ENCODE assay signal across 8 mouse cellular contexts in the genomic region with DNA sequence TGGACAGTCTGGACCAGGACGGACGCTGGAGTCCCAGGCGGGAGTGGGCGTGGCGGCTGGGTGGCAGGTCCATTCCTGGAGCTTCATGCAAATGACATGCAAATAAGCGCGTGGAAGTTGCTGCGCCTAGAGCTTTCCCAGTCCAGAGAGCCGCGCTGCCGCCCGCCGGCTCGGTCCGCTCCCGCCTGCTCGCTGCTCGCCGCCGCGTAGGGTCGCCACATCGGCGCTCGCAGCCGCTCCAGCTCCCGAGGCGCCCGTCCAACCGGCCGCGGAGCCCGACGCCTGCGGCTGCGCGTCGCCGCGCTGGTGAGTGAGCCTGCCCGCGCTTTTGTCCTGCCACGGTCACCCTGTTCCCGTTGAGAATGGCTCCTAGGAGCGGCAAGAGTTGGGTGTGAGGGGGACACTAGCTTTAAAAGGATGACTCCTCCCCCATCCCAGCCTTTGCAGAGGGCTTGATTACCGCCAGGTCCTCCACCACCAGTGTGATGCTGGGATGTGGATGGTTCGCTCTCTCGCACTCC. TPM values are rescaled to one million over a fixed set of nuclear protein-coding genes. Genes with fewer than 3 reads are reported as not detected.
DNase-seq lines count a peak whose midpoint lies in the region; ATAC-seq and TF ChIP-seq lines count a peak whose summit lies in the region.

Mylk (plus strand) TSS at position 146 of the 521 bp plus-strand sequence.

- no peaks in the 10 kb centered on the region for H3K9me3 ChIP-seq in embryonic facial prominence, embryonic 10.5 days
- H3K9me3 ChIP-seq in intestine, embryonic 16.5 days (ENCODE audit: control insufficient read depth, low read length), result no peaks in the 10 kb centered on the region

- no peak within 1 kb of the TSS for H3K27ac ChIP-seq in bone marrow macrophage, adult 2 months (ENCODE audit: insufficient read depth, low read depth, low read length)
- peak within 1 kb of the TSS; percentile 77 for H3K27ac ChIP-seq in embryonic facial prominence, embryonic 10.5 days (replicated peaks)
- H3K27ac ChIP-seq in intestine, embryonic 16.5 days (ENCODE audit: low read length), result no peak within 1 kb of the TSS

- peak within 1 kb of the TSS; percentile 46 for H3K4me3 ChIP-seq in bone marrow macrophage, adult 2 months (ENCODE audit: insufficient read depth, low read length)
- H3K4me3 ChIP-seq in embryonic facial prominence, embryonic 10.5 days, result peak within 1 kb of the TSS; percentile 58
- peak within 1 kb of the TSS; percentile 51 for H3K4me3 ChIP-seq in intestine, embryonic 16.5 days (ENCODE audit: low read length)

- H3K9ac ChIP-seq in intestine, embryonic 16.5 days (ENCODE audit: low read depth, low read length), result peak within 1 kb of the TSS; percentile 62

- H3K36me3 ChIP-seq in embryonic facial prominence, embryonic 10.5 days (replicated peaks), result no peaks in the 10 kb centered on the region
- no peaks in the 10 kb centered on the region for H3K36me3 ChIP-seq in intestine, embryonic 16.5 days (ENCODE audit: control insufficient read depth, insufficient read depth, low read length)

- WGBS in embryonic facial prominence, embryonic 10.5 days, result under 1% methylated on average over 48 of the region's 48 CpGs
- WGBS in intestine, embryonic 16.5 days, result under 1% methylated on average over 48 of the region's 48 CpGs

- H3K4me1 ChIP-seq in bone marrow macrophage, adult 2 months (ENCODE audit: control insufficient read depth, insufficient read depth, low read length), result no peaks in the 10 kb centered on the region
- peaks cover 37% of the 10 kb centered on the region for H3K4me1 ChIP-seq in embryonic facial prominence, embryonic 10.5 days
- H3K4me1 ChIP-seq in intestine, embryonic 16.5 days (ENCODE audit: control insufficient read depth, insufficient read depth, low read length), result peaks cover 4% of the 10 kb centered on the region; the same call in 1 of the 2 replicates

- no peak for TF ChIP-seq POLR2A in bone marrow macrophage, adult 2 months (IDR thresholded peaks at IDR 0.05; ENCODE audit: borderline replicate concordance, low read depth, low read length)

- no peak for TF ChIP-seq CTCF in bone marrow macrophage, adult 2 months (IDR thresholded peaks at IDR 0.05; ENCODE audit: low read depth, low read length)

- peak; percentile 96 for ATAC-seq in intestine, embryonic 16.5 days
- ATAC-seq in megakaryocyte-erythroid progenitor cell, adult 5-6 weeks (replicated peaks; ENCODE audit: low FRiP score, low TSS enrichment, poor library complexity, severe bottlenecking), result peak; percentile 59
- ATAC-seq in inflammation-experienced regulatory T-cells, adult 6 months, result no peak

- peak; percentile 93 for DNase-seq in embryonic facial prominence, embryonic 10.5 days (ENCODE audit: low spot score)
- DNase-seq in gonadal fat pad, adult 2 months (ENCODE audit: low read depth), result peak; percentile 16
- DNase-seq in left cerebral cortex, postnatal 25 days (ENCODE audit: low spot score in 2 of 2), result peak; percentile 57 to 69
- peak; percentile 35 to 44 for DNase-seq in right cerebral cortex, postnatal 36 days (ENCODE audit: low spot score in 2 of 2)

- H3K4me2 ChIP-seq in intestine, embryonic 16.5 days (ENCODE audit: low read depth, low read length), result peak within 1 kb of the TSS; percentile 92

- intact Hi-C loops in left cerebral cortex, postnatal 25 days (cut with DNase I), result no loop called here

- H3K27me3 ChIP-seq in embryonic facial prominence, embryonic 10.5 days (replicated peaks; ENCODE audit: low read depth, poor library complexity, severe bottlenecking), result peaks cover 44% of the 10 kb centered on the region
- H3K27me3 ChIP-seq in intestine, embryonic 16.5 days (replicated peaks; ENCODE audit: control insufficient read depth, insufficient read depth, low read length), result no peaks in the 10 kb centered on the region; the same call in 1 of the 2 replicates

RNA-seq across cellular contexts. Expression of gene Mylk, which starts in this region (rescaled TPM):
- 1.0 and 1.3 TPM in 2 replicates for polyA plus RNA-seq in bone marrow macrophage, adult 2 months (2012; ENCODE audit: insufficient read depth, insufficient read length, missing spikeins)
- 3.0 and 3.5 TPM in 2 replicates for polyA plus RNA-seq in embryonic facial prominence, embryonic 10.5 days (2016; fragmentation: Nextera tagmentation; extraction: Ambion mirVana)
- polyA plus RNA-seq in gonadal fat pad, adult 2 months (2012; rRNA removed), result 243 and 264 TPM in 2 replicates
- polyA plus RNA-seq in intestine, embryonic 16.5 days (2015; fragmentation: Nextera tagmentation; extraction: Ambion mirVana), result 393 and 397 TPM in 2 replicates
- 10 to 100 TPM; 11.7 to 16.3 TPM for total RNA-seq in left cerebral cortex, postnatal 25 days (2021)
- total RNA-seq in megakaryocyte-erythroid progenitor cell, adult 5-6 weeks (2014; fragmentation: Nextera tagmentation), result 2.3 and 2.4 TPM in 2 replicates
- total RNA-seq in megakaryocyte-erythroid progenitor cell, adult 5-6 weeks (2017), result 0.84 and 1.6 TPM in 2 replicates
- not detected for polyA plus RNA-seq in inflammation-experienced regulatory T-cells, adult 6 months (2017; shearing (Covaris generic))

Comparison
In these comparisons a context has a peak if more than half of its experiments do, and no peak if none do; other contexts are left out.
1. RNA of gene Mylk (polyA plus RNA-seq): 393 to 397 TPM in intestine, embryonic 16.5 days and 243 to 264 TPM in gonadal fat pad, adult 2 months; 3.0 to 3.5 TPM in embryonic facial prominence, embryonic 10.5 days, 1.0 to 1.3 TPM in bone marrow macrophage, adult 2 months and not detected in inflammation-experienced regulatory T-cells, adult 6 months; every median in the first group is over 10 times any median in the second.
2. DNase-seq: peak in every context shown above with its lines; median percentile 93 in embryonic facial prominence, embryonic 10.5 days; 63 in left cerebral cortex, postnatal 25 days; 40 in right cerebral cortex, postnatal 36 days; 16 in gonadal fat pad, adult 2 months.
3. Peak in every context shown above with its lines, with median percentiles within 50 percentile points of each other: H3K4me3 ChIP-seq.